Mouse (Mus musculus) liver, embryonic 15.5 days (tissue): ENCODE data around the gene Iah1. TPM values are rescaled to one million over a fixed set of nuclear protein-coding genes. Genes with fewer than 3 reads are reported as not detected.

Experiments used
- ATAC-seq: fragments of 200-750 bp; cut with Nextera tagmentation; 2 replicates; pipeline ENCODE4 v1.8.0; 2017; ENCODE audit warnings: moderate number of reproducible peaks, mild to moderate bottlenecking, moderate library complexity; ENCODE audit not compliant: insufficient read depth
- H3K27ac ChIP-seq: fragments of 300-500 bp; sonication (generic); replicated peaks from 2 replicates; pipeline ENCODE4 v1.5.1; 2015; ENCODE audit warnings: mild to moderate bottlenecking, inconsistent platforms
- H3K27me3 ChIP-seq: fragments of 300-500 bp; sonication (generic); 2 replicates; pipeline ENCODE4 v1.6.1; 2015; ENCODE audit warnings: mild to moderate bottlenecking, inconsistent platforms
- H3K36me3 ChIP-seq: fragments of 300-500 bp; sonication (generic); replicated peaks from 2 replicates; pipeline ENCODE4 v1.6.1; 2015; ENCODE audit warnings: moderate library complexity, mild to moderate bottlenecking, inconsistent platforms
- H3K4me1 ChIP-seq: fragments of 300-500 bp; sonication (generic); replicated peaks from 2 replicates; pipeline ENCODE4 v1.6.1; 2015; ENCODE audit warnings: inconsistent platforms
- H3K4me2 ChIP-seq: fragments of 300-500 bp; sonication (generic); 2 replicates; pipeline ENCODE4 v1.6.1; 2015; ENCODE audit warnings: moderate library complexity, mild to moderate bottlenecking, inconsistent platforms
- H3K4me3 ChIP-seq: fragments of 300-500 bp; sonication (generic); replicated peaks from 2 replicates; pipeline ENCODE4 v1.5.1; 2015; ENCODE audit warnings: mild to moderate bottlenecking, inconsistent platforms
- H3K9ac ChIP-seq: fragments of 300-500 bp; sonication (generic); 2 replicates; pipeline ENCODE4 v1.6.1; 2015; ENCODE audit warnings: moderate library complexity, mild to moderate bottlenecking, inconsistent platforms
- H3K9me3 ChIP-seq: fragments of 300-500 bp; sonication (generic); replicated peaks from 2 replicates; pipeline ENCODE4 v1.6.1; 2016; ENCODE audit warnings: inconsistent platforms
- WGBS: fragments of 180-500 bp; shearing (Covaris S2); methylation state at CpG from one replicate; pipeline ENCODE4 v1.1.7; 2015; ENCODE audit warnings: mixed read lengths; ENCODE audit not compliant: insufficient replicate concordance; 5-methylcytosine and 5-hydroxymethylcytosine counted together
- polyA plus RNA-seq: library from polyadenylated mRNA; unstranded; fragments of >200 nt; fragmentation: Nextera tagmentation; extraction: Ambion mirVana; gene quantifications from 2 replicates; pipeline ENCODE4 v1.2.1, GENCODE M21; 2015

Gene Iah1
- polyA plus RNA-seq, 1 experiment from 2014 or later = 39.6 TPM

- no peak overlapping the region for H3K9ac ChIP-seq
- no peak overlapping the region for H3K27ac ChIP-seq
- no peaks in the 10 kb centered on the region for H3K4me1 ChIP-seq
- no peak overlapping the region for H3K4me2 ChIP-seq
- 70% methylated on average over 5 of the region's 5 CpGs for WGBS
- H3K27me3 ChIP-seq = no peaks in the 10 kb centered on the region
- H3K4me3 ChIP-seq = no peak overlapping the region
- H3K36me3 ChIP-seq = peaks cover 79% of the 10 kb centered on the region
- no peak for ATAC-seq
- no peaks in the 10 kb centered on the region for H3K9me3 ChIP-seq
Measured at GRCm38 (mm10) chr12:21333766-21334165, 17.6 kb downstream of the Iah1 start.

- H3K27me3 ChIP-seq = no peaks in the 10 kb centered on the region
- 0 out of 2 replicates have a peak, but pooled peaks have one; percentile 42 for ATAC-seq
- H3K27ac ChIP-seq = no peak overlapping the region
- no peak overlapping the region for H3K4me2 ChIP-seq
- H3K9me3 ChIP-seq = no peaks in the 10 kb centered on the region
- no peaks in the 10 kb centered on the region for H3K4me1 ChIP-seq
- H3K4me3 ChIP-seq = no peak overlapping the region
- no peak overlapping the region for H3K9ac ChIP-seq
- peaks cover 80% of the 10 kb centered on the region for H3K36me3 ChIP-seq
- 61% methylated on average over 7 of the region's 7 CpGs for WGBS
Measured at GRCm38 (mm10) chr12:21335869-21336268, 19.7 kb downstream of the Iah1 start.

DNA sequence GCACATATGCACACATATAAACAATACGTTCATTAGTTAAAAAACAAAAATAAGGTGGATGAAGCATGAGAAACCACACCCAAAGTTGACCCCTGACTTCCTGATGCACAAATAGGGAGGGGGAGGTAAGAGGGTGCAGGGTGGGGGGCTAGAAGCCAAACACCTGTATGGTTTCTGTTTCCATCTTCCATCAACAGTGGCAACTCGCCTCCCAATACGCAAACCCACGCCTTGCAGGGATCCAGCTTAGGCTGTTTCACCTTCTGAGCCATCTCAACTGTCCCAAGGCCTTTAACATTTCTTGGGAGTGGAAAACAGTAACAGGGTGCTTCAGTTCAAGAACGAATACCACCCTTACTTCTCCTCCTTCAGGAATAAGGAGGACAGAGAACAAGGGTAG, 21.0 kb downstream of the Iah1 start:
- H3K27me3 ChIP-seq = no peaks in the 10 kb centered on the region
- 86% methylated on average over 5 of the region's 5 CpGs for WGBS

DNA sequence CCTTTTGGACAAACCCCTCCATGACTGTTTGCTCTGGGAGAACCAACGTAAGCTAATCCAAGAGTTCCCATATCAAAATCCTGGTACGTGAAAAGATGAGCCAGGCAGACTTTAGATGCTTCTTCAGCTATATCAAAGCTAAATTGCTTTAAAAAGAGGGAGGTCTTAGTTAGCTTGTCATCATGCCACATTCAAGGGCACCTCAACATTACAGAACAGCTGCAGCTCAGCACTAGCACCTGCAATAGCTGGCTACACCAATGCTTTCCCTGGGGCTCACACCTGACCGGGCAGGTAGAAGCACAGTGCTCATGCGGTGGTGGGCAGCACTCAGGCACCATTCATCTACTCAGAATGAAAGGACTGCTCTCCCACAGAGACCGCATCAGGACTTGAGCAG, 24.5 kb downstream of the Iah1 start:
- WGBS = 89% methylated on average over 5 of the region's 5 CpGs
- no peak overlapping the region for H3K27ac ChIP-seq
- peaks cover 68% of the 10 kb centered on the region for H3K36me3 ChIP-seq
- H3K9me3 ChIP-seq = no peaks in the 10 kb centered on the region
- no peaks in the 10 kb centered on the region for H3K27me3 ChIP-seq
- no peak overlapping the region for H3K4me3 ChIP-seq
- no peak overlapping the region for H3K4me2 ChIP-seq
- H3K4me1 ChIP-seq = no peaks in the 10 kb centered on the region
- no peak for ATAC-seq
- no peak overlapping the region for H3K9ac ChIP-seq

More for the DNA sequence above, 21.0 kb downstream of the Iah1 start:
- Histone ChIP-seq H3K9ac (no peak overlapping the region), H3K4me1 (no peaks in the 10 kb centered on the region), H3K27ac (no peak overlapping the region), H3K36me3 (peaks cover 76% of the 10 kb centered on the region), H3K9me3 (no peaks in the 10 kb centered on the region), H3K4me3 (no peak overlapping the region), H3K4me2 (no peak overlapping the region)
- no peak for ATAC-seq

DNA sequence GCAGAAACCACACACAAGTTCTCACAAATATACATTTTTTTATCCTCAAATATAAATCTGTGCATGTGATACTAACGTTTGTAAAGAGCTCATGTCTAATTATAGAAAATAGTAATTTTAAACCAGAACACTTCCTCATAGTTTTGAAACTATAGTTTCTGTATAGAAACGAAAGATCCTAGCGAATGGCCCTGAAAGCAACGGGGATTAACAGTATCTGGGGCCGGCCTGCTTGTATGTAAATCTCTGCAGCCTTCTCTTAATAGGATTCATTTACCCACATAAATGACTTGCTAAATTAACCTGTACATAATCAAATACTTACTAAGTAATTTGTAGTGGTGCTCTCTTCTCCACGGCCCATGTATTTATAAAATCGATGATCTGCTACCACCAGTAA, 30.8 kb downstream of the Iah1 start:
- H3K27me3 ChIP-seq = no peaks in the 10 kb centered on the region
- H3K4me2 ChIP-seq = no peak overlapping the region

DNA sequence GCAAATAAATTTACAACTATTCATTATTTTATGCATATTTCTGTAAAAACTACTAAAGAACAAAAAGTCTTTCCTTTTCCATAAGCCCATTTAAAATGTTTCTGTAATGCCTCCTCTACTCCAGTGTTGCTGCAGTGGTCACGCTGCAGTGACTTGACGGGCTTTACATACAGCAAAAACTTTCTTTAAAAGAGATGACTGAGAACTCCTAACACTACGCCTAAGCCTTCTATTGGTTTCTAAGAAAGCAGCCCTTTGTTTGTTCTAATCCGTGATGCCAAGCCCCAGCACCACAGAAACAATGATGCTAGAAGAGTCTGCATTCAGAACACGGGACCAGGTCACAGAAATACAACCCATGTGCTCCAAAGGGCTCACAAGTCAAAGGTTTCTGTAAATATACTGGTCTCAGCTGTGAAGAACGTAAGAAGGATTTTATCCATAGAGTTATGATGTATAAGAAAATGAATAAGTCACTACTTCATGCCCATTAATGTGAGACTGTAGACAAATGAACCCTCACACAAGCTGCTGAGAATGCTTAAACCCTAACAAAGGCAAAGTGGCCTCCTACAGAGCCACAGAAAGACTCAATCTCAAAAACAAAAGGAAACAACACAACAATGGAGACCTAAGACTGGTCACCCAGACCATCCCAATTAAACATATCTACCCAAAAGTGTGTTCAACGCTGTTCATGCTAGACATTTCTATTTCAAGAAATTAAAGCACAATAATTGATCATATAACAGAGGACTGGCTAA, 34.1 kb downstream of the Iah1 start:
- Histone ChIP-seq H3K36me3 (peaks cover 66% of the 10 kb centered on the region), H3K9ac (no peak overlapping the region), H3K4me1 (no peaks in the 10 kb centered on the region), H3K27ac (no peak overlapping the region), H3K4me3 (no peak overlapping the region), H3K4me2 (no peak overlapping the region), H3K9me3 (peaks cover 3% of the 10 kb centered on the region; the same call in 1 of the 2 replicates), H3K27me3 (no peaks in the 10 kb centered on the region)
- WGBS = 76% methylated on average over 7 of the region's 7 CpGs
- no peak for ATAC-seq

More for the DNA sequence above, 30.8 kb downstream of the Iah1 start:
- ATAC-seq = no peak
- Histone ChIP-seq H3K4me1 (no peaks in the 10 kb centered on the region), H3K27ac (no peak overlapping the region), H3K9ac (no peak overlapping the region), H3K4me3 (no peak overlapping the region), H3K9me3 (peaks cover 3% of the 10 kb centered on the region; the same call in 1 of the 2 replicates), H3K36me3 (peaks cover 51% of the 10 kb centered on the region)
- 77% methylated on average over 7 of the region's 7 CpGs for WGBS

- H3K27me3 ChIP-seq = no peaks in the 10 kb centered on the region
- no peak overlapping the region for H3K27ac ChIP-seq
- H3K4me2 ChIP-seq = no peak overlapping the region
- H3K9ac ChIP-seq = no peak overlapping the region
- peaks cover 3% of the 10 kb centered on the region; the same call in 1 of the 2 replicates for H3K9me3 ChIP-seq
- 90% methylated on average over 8 of the region's 8 CpGs for WGBS
- H3K36me3 ChIP-seq = peaks cover 62% of the 10 kb centered on the region
- no peaks in the 10 kb centered on the region for H3K4me1 ChIP-seq
- H3K4me3 ChIP-seq = no peak overlapping the region
- ATAC-seq = no peak
Measured at GRCm38 (mm10) chr12:21353681-21354080, 37.5 kb downstream of the Iah1 start.

- no peaks in the 10 kb centered on the region for H3K27me3 ChIP-seq
- H3K4me3 ChIP-seq = no peak overlapping the region
- H3K9me3 ChIP-seq = no peaks in the 10 kb centered on the region
- no peak overlapping the region for H3K9ac ChIP-seq
- H3K4me2 ChIP-seq = no peak overlapping the region
- no peak for ATAC-seq
- H3K27ac ChIP-seq = no peak overlapping the region
- peaks cover 16% of the 10 kb centered on the region for H3K4me1 ChIP-seq
- WGBS = 70% methylated on average over 2 of the region's 2 CpGs
- H3K36me3 ChIP-seq = peaks cover 22% of the 10 kb centered on the region
Measured at GRCm38 (mm10) chr12:21362686-21363085, 46.5 kb downstream of the Iah1 start.

DNA sequence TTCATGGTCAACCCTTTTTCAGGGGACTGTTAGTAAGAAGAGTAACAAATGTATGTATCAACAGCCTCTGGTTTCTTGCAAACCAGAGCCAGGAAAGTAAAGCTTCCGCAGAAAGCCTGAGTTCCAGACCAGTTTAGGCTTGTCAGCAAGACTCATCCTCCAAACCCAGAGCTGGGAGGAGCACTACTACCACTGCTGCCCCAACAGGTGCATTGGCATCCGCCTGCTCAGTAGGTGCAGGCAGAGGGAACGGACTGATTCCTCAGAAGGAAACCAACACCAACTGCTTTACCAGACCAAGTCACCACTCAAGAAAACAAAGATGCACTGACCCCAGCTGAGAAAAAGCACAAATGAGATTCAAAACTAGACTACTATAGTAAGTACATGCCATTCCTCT, 47.0 kb downstream of the Iah1 start:
- Histone ChIP-seq H3K4me3 (no peak overlapping the region), H3K36me3 (peaks cover 22% of the 10 kb centered on the region), H3K4me2 (no peak overlapping the region), H3K27me3 (no peaks in the 10 kb centered on the region), H3K27ac (no peak overlapping the region), H3K9me3 (no peaks in the 10 kb centered on the region), H3K9ac (no peak overlapping the region), H3K4me1 (peaks cover 16% of the 10 kb centered on the region)
- 86% methylated on average over 3 of the region's 3 CpGs for WGBS
- ATAC-seq = no peak

DNA sequence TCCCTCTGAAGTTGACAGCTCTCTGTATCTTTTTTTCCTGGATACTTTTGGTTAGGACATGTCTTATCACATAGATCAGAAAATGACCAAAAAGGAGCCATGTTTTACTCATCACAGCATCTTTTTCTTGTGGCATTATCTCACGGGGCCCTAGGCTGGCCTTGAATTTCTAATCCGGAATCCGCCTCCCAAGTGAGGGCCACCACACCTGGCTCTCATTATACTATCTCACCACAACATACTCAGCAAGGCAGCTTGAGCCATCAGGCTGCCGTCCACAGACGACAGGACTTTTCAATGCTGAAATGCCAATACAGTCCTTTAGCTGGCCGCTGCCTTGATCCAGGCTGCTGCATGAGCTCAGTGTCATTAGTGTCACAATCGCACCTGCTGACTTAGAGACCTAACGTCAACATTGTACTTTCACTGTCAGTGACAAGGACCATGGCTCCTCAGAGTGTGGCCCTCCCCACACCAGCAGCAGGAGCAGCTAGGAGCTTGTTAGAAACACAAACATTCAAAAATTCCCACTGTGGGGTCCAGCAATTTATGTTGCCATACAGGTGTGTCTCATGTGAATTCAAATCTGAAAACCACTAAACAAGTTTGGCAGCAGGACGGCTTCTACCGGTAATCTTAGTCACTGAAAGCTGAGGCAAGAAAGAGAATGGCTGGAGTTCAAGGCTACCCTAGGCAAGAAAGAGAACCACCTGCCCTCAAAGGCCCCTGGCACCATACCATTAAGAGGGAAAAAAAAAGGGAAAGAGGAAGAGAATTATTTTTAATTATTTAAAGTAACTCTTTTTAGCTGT, 48.6 kb downstream of the Iah1 start:
- no peak overlapping the region for H3K9ac ChIP-seq
- H3K4me1 ChIP-seq = peaks cover 20% of the 10 kb centered on the region
- H3K4me3 ChIP-seq = no peak overlapping the region
- ATAC-seq = peak; percentile 37; the same call in 1 of the 2 replicates
- no peaks in the 10 kb centered on the region for H3K9me3 ChIP-seq
- no peak overlapping the region for H3K27ac ChIP-seq
- no peak overlapping the region for H3K4me2 ChIP-seq
- H3K36me3 ChIP-seq = peaks cover 19% of the 10 kb centered on the region
- H3K27me3 ChIP-seq = no peaks in the 10 kb centered on the region
- 63% methylated on average over 10 of the region's 10 CpGs for WGBS

- ATAC-seq = no peak
- Histone ChIP-seq H3K36me3 (no peaks in the 10 kb centered on the region), H3K4me2 (no peak overlapping the region), H3K9ac (no peak overlapping the region), H3K4me3 (no peak overlapping the region), H3K4me1 (peaks cover 33% of the 10 kb centered on the region), H3K27ac (no peak overlapping the region), H3K9me3 (no peaks in the 10 kb centered on the region), H3K27me3 (no peaks in the 10 kb centered on the region)
- 78% methylated on average over 9 of the region's 9 CpGs for WGBS
Measured at GRCm38 (mm10) chr12:21368376-21369086, 52.3 kb downstream of the Iah1 start.
